Mouse (Mus musculus) activated CD4-positive, CD25-positive, alpha-beta regulatory T cell, adult 4 months (primary cell): ENCODE measurements around the gene Ppm1g. TPM values are rescaled to one million over a fixed set of nuclear protein-coding genes. Genes with fewer than 3 reads are reported as not detected.
A peak's percentile ranks its signal among the peaks of the same experiment; 100 is the strongest.

Source experiments
- ATAC-seq: one replicate; pipeline ENCODE4 v1.8.0; 2017
- polyA plus RNA-seq, 2 experiments: library from polyadenylated mRNA; unstranded; fragments of 100-300 nt; shearing (Covaris generic); gene quantifications; one replicate each; pipeline ENCODE4 v1.2.1; 2017

Gene Ppm1g
- 10 to 100 TPM; 57.8 to 69.6 TPM for polyA plus RNA-seq

GRCm38 (mm10) chr5:31220448-31221303 is at the start of gene Ppm1g:
Gene Ppm1g (minus strand): TSS chr5:31220687.
- ATAC-seq = peak; percentile 88

GRCm38 (mm10) chr5:31267686-31268085 is 47.2 kb upstream of the Ppm1g start:
- ATAC-seq = no peak

- no peak for ATAC-seq
These were observed 45.6 kb upstream of the Ppm1g start for GRCm38 (mm10) chr5:31266101-31266500.

- no peak for ATAC-seq
These were observed 37.1 kb upstream of the Ppm1g start for GRCm38 (mm10) chr5:31257616-31258015.

- no peak for ATAC-seq
These were observed 35.5 kb upstream of the Ppm1g start for GRCm38 (mm10) chr5:31255971-31256370.

GRCm38 (mm10) chr5:31255381-31255780 is 34.9 kb upstream of the Ppm1g start:
- no peak for ATAC-seq

GRCm38 (mm10) chr5:31254901-31255300 is 34.4 kb upstream of the Ppm1g start:
- ATAC-seq = no peak

GRCm38 (mm10) chr5:31254452-31254851 is 34.0 kb upstream of the Ppm1g start:
- no peak for ATAC-seq

- no peak for ATAC-seq
These were observed 33.3 kb upstream of the Ppm1g start for GRCm38 (mm10) chr5:31253806-31254205.

GRCm38 (mm10) chr5:31252795-31253545 is 32.5 kb upstream of the Ppm1g start:
- ATAC-seq = no peak

GRCm38 (mm10) chr5:31252151-31252550 is 31.7 kb upstream of the Ppm1g start:
- no peak for ATAC-seq

GRCm38 (mm10) chr5:31251541-31252101 is 31.1 kb upstream of the Ppm1g start, which contains the start of gene Krtcap3:
Gene Krtcap3 (plus strand): TSS chr5:31251691.
- ATAC-seq = peak; percentile 41

GRCm38 (mm10) chr5:31250716-31251115 is 30.2 kb upstream of the Ppm1g start:
- ATAC-seq = no peak

GRCm38 (mm10) chr5:31242191-31242590 is 21.7 kb upstream of the Ppm1g start:
- ATAC-seq = no peak

GRCm38 (mm10) chr5:31241522-31242034 is 21.1 kb upstream of the Ppm1g start:
- ATAC-seq = peak; percentile 31

GRCm38 (mm10) chr5:31240637-31241521 is 20.4 kb upstream of the Ppm1g start, which contains the start of the genes Nrbp1 and Gm9970:
Gene Nrbp1 (plus strand): TSS chr5:31240864.
Gene Gm9970 (minus strand): TSS chr5:31241232.
- ATAC-seq = peak; percentile 94

GRCm38 (mm10) chr5:31226641-31227040 is 6.2 kb upstream of the Ppm1g start:
- ATAC-seq = no peak

GRCm38 (mm10) chr5:31222696-31223095 is 2.2 kb upstream of the Ppm1g start:
- ATAC-seq = no peak

- ATAC-seq = no peak
These were observed 938 bp upstream of the Ppm1g start for GRCm38 (mm10) chr5:31221304-31221945.

- ATAC-seq = peak; percentile 12
These were observed 508 bp downstream of the Ppm1g start for GRCm38 (mm10) chr5:31219911-31220447.

- no peak for ATAC-seq
These were observed 1.0 kb downstream of the Ppm1g start for GRCm38 (mm10) chr5:31219474-31219873.
